Mouse (Mus musculus) MN1 (cell line): Measurements from ENCODE around the gene Ly6g6c.
A peak's percentile ranks its signal among the peaks of the same experiment; 100 is the strongest.

Source experiments
- DNase-seq: peaks from one replicate; pipeline ENCODE4 v3.0.0-alpha.2; 2016; ENCODE audit warnings: low spot score

Gene Ly6g6c

GRCm38 (mm10) chr17:35057090-35057489 lies 8.1 kb upstream of the Ly6g6c start:
- no peak for DNase-seq

GRCm38 (mm10) chr17:35058316-35058715 lies 6.9 kb upstream of the Ly6g6c start:
- DNase-seq = no peak

- DNase-seq = peak; percentile 85
These were observed 6.0 kb upstream of the Ly6g6c start, which contains the start of gene Ddah2 for GRCm38 (mm10) chr17:35058911-35059892. Gene Ddah2, plus strand, starts transcription at chr17:35059035.

GRCm38 (mm10) chr17:35060071-35060470 lies 5.1 kb upstream of the Ly6g6c start:
- DNase-seq = no peak

DNA sequence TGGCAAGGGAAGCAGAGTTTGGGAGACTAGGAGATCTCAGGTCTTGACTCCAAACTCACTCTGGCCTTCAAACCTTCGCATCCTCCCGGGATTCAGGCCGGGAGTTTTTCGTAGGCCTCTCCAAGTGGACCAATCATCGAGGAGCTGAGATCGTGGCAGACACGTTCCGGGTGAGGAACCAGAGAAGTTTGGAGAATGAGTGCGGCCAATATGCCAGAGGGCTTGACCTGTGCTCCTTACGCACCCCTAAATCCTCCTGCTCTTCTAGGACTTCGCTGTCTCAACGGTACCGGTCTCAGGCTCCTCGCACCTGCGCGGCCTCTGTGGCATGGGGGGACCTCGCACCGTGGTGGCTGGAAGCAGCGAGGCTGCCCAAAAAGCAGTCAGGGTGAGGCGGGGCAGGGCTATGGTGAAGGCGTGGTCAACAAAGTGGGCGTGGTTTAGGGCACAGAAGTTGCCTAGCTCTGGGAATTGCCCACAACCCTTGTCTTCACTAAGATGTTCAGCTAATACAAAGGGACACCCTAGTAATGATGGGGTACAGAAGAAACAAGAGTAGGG lies 4.4 kb upstream of the Ly6g6c start:
- no peak for DNase-seq

DNA sequence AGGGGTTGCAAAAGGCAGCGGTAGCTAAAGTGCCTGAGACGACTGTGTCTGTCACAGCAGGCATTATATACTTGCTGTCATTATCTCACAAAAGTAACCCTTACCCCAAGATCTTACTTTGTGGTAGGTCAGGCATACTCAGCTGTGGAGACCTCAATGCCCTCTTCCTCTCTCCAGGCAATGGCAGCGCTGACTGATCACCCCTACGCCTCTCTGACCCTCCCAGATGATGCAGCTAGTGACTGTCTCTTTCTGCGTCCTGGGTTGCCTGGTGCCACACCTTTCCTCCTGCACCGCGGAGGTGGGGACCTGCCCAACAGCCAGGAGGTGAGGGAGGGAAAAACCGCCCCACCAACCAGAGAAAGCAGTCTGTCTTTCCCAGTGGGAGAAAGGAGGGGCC lies 3.9 kb upstream of the Ly6g6c start:
- no peak for DNase-seq

- DNase-seq = peak; percentile 63
These were observed 1.7 kb upstream of the Ly6g6c start for GRCm38 (mm10) chr17:35063466-35063865.

GRCm38 (mm10) chr17:35064378-35064877 lies 760 bp upstream of the Ly6g6c start:
- no peak for DNase-seq

DNA sequence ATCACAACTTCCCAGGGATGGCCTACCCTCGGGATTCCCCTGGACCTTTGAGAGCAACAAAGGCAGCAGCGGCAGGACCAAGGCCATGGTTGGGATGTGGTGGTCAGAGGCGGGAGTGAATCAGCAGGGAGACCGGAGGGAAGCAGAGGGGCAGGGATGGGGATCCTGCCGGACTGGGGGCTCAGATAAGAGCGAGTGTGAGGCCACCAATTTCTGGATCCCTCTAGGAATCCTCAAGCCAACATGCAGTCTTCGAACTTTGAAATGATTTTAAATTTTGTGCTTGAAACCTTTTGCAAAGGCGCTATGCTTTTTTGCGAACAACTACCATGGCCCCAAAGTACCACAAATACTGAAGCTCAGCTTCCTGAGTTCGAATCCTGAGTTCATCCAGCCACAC lies 896 bp downstream of the Ly6g6c start, which contains the start of gene Mpig6b:
Mpig6b (minus strand) TSS at position 101 of the 400 bp plus-strand sequence.
- DNase-seq = no peak

DNA sequence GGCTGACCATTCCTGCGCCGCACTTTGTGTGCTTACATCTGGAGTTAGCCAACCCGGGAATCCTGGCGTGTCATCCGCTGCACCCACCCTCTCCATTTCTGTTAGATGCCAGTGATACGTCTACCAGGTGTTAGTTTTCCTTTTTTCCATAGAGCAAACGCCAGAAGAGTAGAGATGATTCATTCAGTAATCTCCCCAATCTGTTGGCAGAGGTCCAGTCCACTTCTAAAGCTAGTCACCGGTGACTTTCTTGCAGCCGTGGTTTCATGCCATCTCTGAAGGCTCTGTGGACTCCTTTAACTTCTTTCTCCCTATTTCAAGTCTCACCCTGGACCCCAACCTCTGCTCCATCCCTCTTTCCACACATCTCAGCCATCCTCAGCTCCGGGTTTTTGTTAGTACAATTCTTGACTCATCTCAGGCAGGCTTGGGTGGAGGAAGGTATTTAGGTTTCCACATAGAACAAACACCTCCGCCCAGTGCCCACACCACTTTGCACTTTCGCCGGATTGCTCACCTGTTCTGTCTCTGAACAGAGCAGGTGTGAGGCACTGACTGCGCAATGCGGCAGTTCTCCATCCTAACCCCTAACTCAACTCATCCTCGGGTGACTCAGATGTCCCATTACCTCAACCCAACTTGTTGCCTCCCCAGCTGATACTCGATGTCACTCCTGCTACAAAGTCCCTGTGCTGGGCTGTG lies 3.2 kb downstream of the Ly6g6c start:
- DNase-seq = peak; percentile 71

DNA sequence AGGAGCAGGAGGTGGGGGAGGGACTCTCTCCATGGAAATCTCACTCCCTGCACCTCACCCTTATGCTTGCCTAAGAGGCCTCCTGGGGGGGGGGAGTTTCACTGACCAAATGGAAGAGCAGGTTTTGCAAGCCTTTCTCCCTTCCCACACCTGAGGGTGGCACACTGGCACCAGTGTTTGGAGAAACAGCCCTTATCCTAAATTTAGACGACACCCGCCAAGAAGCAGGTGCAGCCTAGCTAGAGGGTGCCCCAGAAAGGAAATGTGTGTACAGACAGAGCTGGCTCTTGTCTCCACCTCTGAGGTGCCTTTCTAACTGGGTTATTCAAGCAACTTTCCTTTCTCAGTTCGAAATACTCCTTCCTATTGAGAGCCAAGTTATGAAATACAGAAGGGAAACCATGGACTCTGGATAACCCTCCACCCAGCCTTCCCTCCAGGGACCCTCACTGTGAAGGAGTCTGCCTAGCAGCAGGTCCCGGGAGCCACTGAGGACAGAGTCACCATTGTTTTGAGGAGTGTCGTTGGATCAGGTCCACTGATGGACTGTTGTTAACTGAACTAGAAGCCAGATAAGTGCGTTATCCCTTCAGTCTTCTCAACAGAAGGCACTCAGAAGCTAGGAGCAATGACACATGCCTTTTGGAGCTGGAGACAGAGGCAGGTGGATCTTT lies 5.5 kb downstream of the Ly6g6c start:
- no peak for DNase-seq

- DNase-seq = no peak
These were observed 6.3 kb downstream of the Ly6g6c start for GRCm38 (mm10) chr17:35071454-35071853.

DNA sequence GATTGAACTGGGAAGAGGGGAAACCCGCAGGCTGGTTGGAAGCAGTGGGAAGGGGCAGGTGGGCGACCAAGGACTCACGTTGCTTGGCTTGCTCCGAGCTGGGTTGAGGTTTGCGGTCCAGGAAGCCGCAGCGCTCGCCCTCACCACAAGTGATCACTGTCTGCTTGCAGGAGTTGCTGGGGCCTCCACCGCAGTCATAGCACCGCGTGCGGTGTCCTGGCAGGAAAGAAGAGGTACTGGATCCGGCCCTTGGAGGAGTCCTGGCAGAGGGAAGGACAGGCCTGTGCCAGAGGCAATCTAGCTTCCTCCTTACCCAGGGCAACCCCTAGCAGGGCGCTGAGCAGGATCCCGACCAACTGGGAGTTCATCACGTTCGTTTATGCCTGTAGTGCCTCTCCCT lies 8.9 kb downstream of the Ly6g6c start:
- DNase-seq = no peak

GRCm38 (mm10) chr17:35076507-35077176 lies 11.5 kb downstream of the Ly6g6c start, which contains the start of gene Ly6g6e:
Gene Ly6g6e, plus strand, starts transcription at chr17:35076902.
- no peak for DNase-seq

- no peak for DNase-seq
These were observed 12.1 kb downstream of the Ly6g6c start for GRCm38 (mm10) chr17:35077285-35077684.

- no peak for DNase-seq
These were observed 12.6 kb downstream of the Ly6g6c start, which contains the start of gene Ly6g6d for GRCm38 (mm10) chr17:35077786-35078233. Gene Ly6g6d, minus strand, starts transcription at chr17:35078065.

- DNase-seq = no peak
These were observed 14.6 kb downstream of the Ly6g6c start for GRCm38 (mm10) chr17:35079778-35080177.

- DNase-seq = no peak
These were observed 15.1 kb downstream of the Ly6g6c start for GRCm38 (mm10) chr17:35080248-35080647.

DNA sequence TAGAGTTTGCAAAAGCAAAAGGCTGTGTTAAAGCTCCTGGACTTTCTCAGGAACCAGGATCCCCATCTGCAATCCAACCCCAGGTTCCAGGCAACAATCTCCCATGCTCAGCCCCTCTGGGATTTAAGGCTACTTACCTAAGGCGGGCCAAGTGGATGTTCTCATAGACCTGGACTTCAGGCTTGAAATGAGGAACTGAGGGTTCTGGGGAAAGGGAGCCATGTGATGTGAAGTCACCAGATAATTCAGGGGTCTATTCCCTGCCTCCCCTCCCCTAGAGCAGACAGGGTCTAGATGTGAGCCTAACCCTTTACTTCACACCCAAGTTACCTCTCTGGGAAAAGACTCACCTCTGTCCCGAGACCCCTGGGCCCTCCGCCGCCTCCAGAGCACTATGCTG lies 15.5 kb downstream of the Ly6g6c start:
- no peak for DNase-seq

DNA sequence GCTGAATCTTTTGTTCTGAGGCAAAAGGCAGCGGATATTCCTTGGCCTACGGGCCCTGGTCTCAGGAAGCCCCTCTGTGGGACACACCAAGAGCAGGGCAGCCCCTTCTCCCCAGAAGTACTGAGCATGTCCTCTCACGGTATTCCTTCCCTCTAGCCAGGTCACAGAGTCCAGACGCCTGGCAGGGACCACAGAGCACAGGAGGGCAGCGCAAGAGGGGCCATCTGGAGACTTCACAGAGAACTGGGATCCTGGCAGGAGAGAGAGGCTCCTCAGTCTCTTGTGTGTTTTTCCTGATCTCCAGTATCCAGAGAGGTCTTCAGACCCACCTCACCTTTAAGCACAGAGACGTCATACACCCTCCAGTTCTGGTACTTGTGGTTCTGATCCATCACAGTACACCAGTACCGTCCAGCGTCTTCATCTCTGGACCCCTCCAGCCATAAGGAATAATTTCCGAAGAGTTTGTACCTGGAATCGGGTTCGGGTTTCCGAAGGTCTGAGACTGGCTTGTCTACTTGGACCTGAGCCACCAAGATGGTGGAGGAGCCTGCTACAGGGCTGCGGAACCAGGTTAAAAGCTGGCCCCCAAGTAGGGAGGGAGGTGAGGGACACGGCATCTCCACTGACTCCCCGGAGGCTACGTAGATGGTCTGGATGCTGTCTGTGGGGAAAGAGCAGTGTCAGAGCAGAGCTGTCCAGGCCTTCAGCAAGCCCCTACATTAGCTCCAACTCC lies 17.8 kb downstream of the Ly6g6c start:
- peak; percentile 57 for DNase-seq
